In genomic region chr7:123327909-123328308, GRCm38 (mm10) we compare ENCODE assay signal across 18 mouse cellular contexts. TPM values are rescaled to one million over a fixed set of nuclear protein-coding genes. Genes with fewer than 3 reads are reported as not detected.
DNase-seq lines count a peak whose midpoint lies in the region; ATAC-seq and TF ChIP-seq lines count a peak whose summit lies in the region.
"Had no signal": no experiment of that assay in that cellular context is flagged by ENCODE, and none has a peak within 500 bp of the region (broad histone marks: within the 10 kb centered on the region; RNA-seq: fewer than 3 reads in every experiment).

No protein-coding gene starts in this region.

- no peak for ATAC-seq in heart, embryonic 12.5 days (ENCODE audit: insufficient number of reproducible peaks, low FRiP score)
- no peak for ATAC-seq in limb, embryonic 13.5 days (ENCODE audit: low FRiP score, low read depth)
- ATAC-seq in Patski: peak; percentile 48
- no peak for ATAC-seq in midbrain, embryonic 13.5 days
- ATAC-seq: forebrain, embryonic 14.5 days; midbrain, embryonic 16.5 days had no signal

- CTCF ChIA-PET in Patski (lab: Charles Lee): interaction anchor here (0.6 to 1.1 kb wide), 2 partner anchors 8 to 14 kb away, joined by 3 read pairs; no protein-coding TSS in a partner anchor

- no peak overlapping the region for H3K4me3 ChIP-seq in heart, embryonic 12.5 days
- no peak overlapping the region for H3K4me3 ChIP-seq in limb, embryonic 13.5 days
- no peak overlapping the region for H3K4me3 ChIP-seq in limb, embryonic 10.5 days
- H3K4me3 ChIP-seq in embryonic fibroblast, embryonic 13.5 days (ENCODE audit: insufficient read depth, low read length): no peak overlapping the region
- no peak overlapping the region for H3K4me3 ChIP-seq in midbrain, embryonic 13.5 days (replicated peaks)
- H3K4me3 ChIP-seq: hindbrain, embryonic 12.5 days had no signal

- peaks cover 18% of the 10 kb centered on the region for H3K36me3 ChIP-seq in heart, embryonic 12.5 days
- H3K36me3 ChIP-seq in limb, embryonic 13.5 days: peaks cover 42% of the 10 kb centered on the region
- H3K36me3 ChIP-seq in limb, embryonic 10.5 days: peaks cover 44% of the 10 kb centered on the region
- peaks cover 29% of the 10 kb centered on the region for H3K36me3 ChIP-seq in midbrain, embryonic 13.5 days

- H3K9me3 ChIP-seq in heart, embryonic 12.5 days (replicated peaks): no peaks in the 10 kb centered on the region
- H3K9me3 ChIP-seq in limb, embryonic 13.5 days: no peaks in the 10 kb centered on the region
- no peaks in the 10 kb centered on the region for H3K9me3 ChIP-seq in limb, embryonic 10.5 days (replicated peaks)
- H3K9me3 ChIP-seq in midbrain, embryonic 13.5 days: no peaks in the 10 kb centered on the region
- H3K9me3 ChIP-seq: hindbrain, embryonic 12.5 days had no signal

- peaks cover 37% of the 10 kb centered on the region for H3K4me1 ChIP-seq in heart, embryonic 12.5 days (replicated peaks)
- peaks cover 16% of the 10 kb centered on the region for H3K4me1 ChIP-seq in limb, embryonic 13.5 days
- H3K4me1 ChIP-seq in limb, embryonic 10.5 days: peaks cover 27% of the 10 kb centered on the region
- H3K4me1 ChIP-seq in embryonic fibroblast, embryonic 13.5 days (ENCODE audit: control insufficient read depth, insufficient read depth, low read length): peaks cover 6% of the 10 kb centered on the region; the same call in 1 of the 2 replicates
- H3K4me1 ChIP-seq in midbrain, embryonic 13.5 days (replicated peaks): no peaks in the 10 kb centered on the region
- H3K4me1 ChIP-seq: hindbrain, embryonic 12.5 days had no signal

- TF ChIP-seq CTCF in Patski (IDR thresholded peaks at IDR 0.05): no peak
- TF ChIP-seq CTCF in embryonic fibroblast, embryonic 13.5 days (IDR thresholded peaks at IDR 0.05; ENCODE audit: borderline replicate concordance, insufficient read depth, low read length): no peak

- H3K4me2 ChIP-seq in heart, embryonic 12.5 days: 0 out of 2 replicates have a peak overlapping the region, but pooled peaks have one; percentile 21
- no peak overlapping the region for H3K4me2 ChIP-seq in limb, embryonic 13.5 days (replicated peaks)
- H3K4me2 ChIP-seq in midbrain, embryonic 13.5 days (replicated peaks): no peak overlapping the region
- H3K4me2 ChIP-seq: hindbrain, embryonic 12.5 days; lung, embryonic 14.5 days had no signal

- H3K9ac ChIP-seq in heart, embryonic 12.5 days: no peak overlapping the region
- H3K9ac ChIP-seq in limb, embryonic 13.5 days: no peak overlapping the region
- no peak overlapping the region for H3K9ac ChIP-seq in midbrain, embryonic 13.5 days (replicated peaks)
- H3K9ac ChIP-seq: hindbrain, embryonic 12.5 days; lung, embryonic 14.5 days had no signal

- DNase-seq in heart, postnatal 4 days: no peak
- no peak for DNase-seq in limb, embryonic 10.5 days (ENCODE audit: low spot score)
- no peak for DNase-seq in Patski (ENCODE audit: low read depth, low spot score)
- DNase-seq: adrenal gland, postnatal 14 days; cerebellum, adult 11 months; cerebellum, postnatal 10 days; kidney, adult 8-10 months; kidney, postnatal 4 days; liver; lung, embryonic 14.5 days; lung, postnatal 36 days had no signal

- POLR2A ChIA-PET in Patski (lab: Charles Lee): interaction anchor here (1.2 kb wide), 1 partner anchor 11 kb away, joined by 3 read pairs; no protein-coding TSS in a partner anchor

- no peak overlapping the region for H3K27ac ChIP-seq in heart, embryonic 12.5 days (ENCODE audit: poor library complexity, severe bottlenecking)
- peak overlapping the region; percentile 52; the same call in 1 of the 2 replicates for H3K27ac ChIP-seq in limb, embryonic 13.5 days
- no peak overlapping the region for H3K27ac ChIP-seq in limb, embryonic 10.5 days
- peak overlapping the region; percentile 92 for H3K27ac ChIP-seq in embryonic fibroblast, embryonic 13.5 days (ENCODE audit: insufficient read depth, low read length)
- no peak overlapping the region for H3K27ac ChIP-seq in midbrain, embryonic 13.5 days
- H3K27ac ChIP-seq: hindbrain, embryonic 12.5 days had no signal

- WGBS in heart, embryonic 12.5 days: 52% methylated on average over 4 of the region's 4 CpGs
- WGBS in limb, embryonic 13.5 days: 47% methylated on average over 4 of the region's 4 CpGs
- WGBS in limb, embryonic 10.5 days: 77% methylated on average over 4 of the region's 4 CpGs
- 82% methylated on average over 4 of the region's 4 CpGs for WGBS in midbrain, embryonic 13.5 days

- H3K27me3 ChIP-seq in heart, embryonic 12.5 days (replicated peaks): no peaks in the 10 kb centered on the region
- H3K27me3 ChIP-seq in limb, embryonic 13.5 days: no peaks in the 10 kb centered on the region
- no peaks in the 10 kb centered on the region for H3K27me3 ChIP-seq in limb, embryonic 10.5 days (ENCODE audit: low read depth, poor library complexity, severe bottlenecking)
- no peaks in the 10 kb centered on the region for H3K27me3 ChIP-seq in Patski
- no peaks in the 10 kb centered on the region for H3K27me3 ChIP-seq in midbrain, embryonic 13.5 days
- H3K27me3 ChIP-seq: hindbrain, embryonic 12.5 days had no signal

- in situ Hi-C loops in Patski (cut with MboI; ENCODE audit: low pct_unique_long_range_greater_than_20kb): no loop called here

- no peak for TF ChIP-seq POLR2A in embryonic fibroblast, embryonic 13.5 days (IDR thresholded peaks at IDR 0.05; ENCODE audit: low read depth, low read length)

RNA-seq across cellular contexts. Expression of gene Lcmt1, which starts 41.7 kb away (rescaled TPM):
- polyA plus RNA-seq in heart, embryonic 12.5 days (2016; fragmentation: Nextera tagmentation; extraction: Ambion mirVana): 37.5 and 38.5 TPM in 2 replicates
- 10 to 100 TPM; 25.9 to 28.8 TPM for total RNA-seq in heart, postnatal 4 days (2021)
- polyA plus RNA-seq in limb, embryonic 13.5 days (2015; fragmentation: Nextera tagmentation; extraction: Ambion mirVana): 45.9 and 46.4 TPM in 2 replicates
- 51.4 and 55.6 TPM in 2 replicates for polyA plus RNA-seq in limb, embryonic 10.5 days (2016; fragmentation: Nextera tagmentation; extraction: Ambion mirVana)
- 40.4 TPM for polyA plus RNA-seq in Patski (2021)
- polyA plus RNA-seq in embryonic fibroblast, embryonic 13.5 days (2011; ENCODE audit: insufficient read length, low read depth, missing spikeins): 32.0 and 33.3 TPM in 2 replicates
- polyA plus RNA-seq in midbrain, embryonic 13.5 days (2015; fragmentation: Nextera tagmentation; extraction: Ambion mirVana): 85.3 and 89.9 TPM in 2 replicates

RNA-seq across cellular contexts. Expression of gene Arhgap17, which starts 41.8 kb away (rescaled TPM):
- polyA plus RNA-seq in heart, embryonic 12.5 days (2016; fragmentation: Nextera tagmentation; extraction: Ambion mirVana): 23.0 and 25.4 TPM in 2 replicates
- 10 to 100 TPM; 20.2 to 22.0 TPM for total RNA-seq in heart, postnatal 4 days (2021)
- polyA plus RNA-seq in limb, embryonic 13.5 days (2015; fragmentation: Nextera tagmentation; extraction: Ambion mirVana): 20.9 and 23.2 TPM in 2 replicates
- polyA plus RNA-seq in limb, embryonic 10.5 days (2016; fragmentation: Nextera tagmentation; extraction: Ambion mirVana): 28.6 and 31.5 TPM in 2 replicates
- polyA plus RNA-seq in Patski (2021): 27.4 TPM
- 23.0 and 30.7 TPM in 2 replicates for polyA plus RNA-seq in embryonic fibroblast, embryonic 13.5 days (2011; ENCODE audit: insufficient read length, low read depth, missing spikeins)
- polyA plus RNA-seq in midbrain, embryonic 13.5 days (2015; fragmentation: Nextera tagmentation; extraction: Ambion mirVana): 12.7 and 13.6 TPM in 2 replicates

Comparison
In these comparisons a context has a peak if more than half of its experiments do, and no peak if none do; other contexts are left out.
1. H3K27ac ChIP-seq: peak in limb, embryonic 13.5 days (single experiment) and embryonic fibroblast, embryonic 13.5 days (single experiment); none in heart, embryonic 12.5 days (single experiment), limb, embryonic 10.5 days (single experiment) and midbrain, embryonic 13.5 days (single experiment).